Mouse (Mus musculus) stomach, postnatal 0 days (tissue): ENCODE data around the gene Myo5c. TPM values are rescaled to one million over a fixed set of nuclear protein-coding genes. Genes with fewer than 3 reads are reported as not detected.

Experiments
- ATAC-seq: fragments of 200-750 bp; cut with Nextera tagmentation; 2 replicates; pipeline ENCODE4 v1.8.0; 2017; ENCODE audit not compliant: low FRiP score, low TSS enrichment
- DNase-seq: peaks from one replicate; pipeline ENCODE4 v3.0.0-alpha.2; 2016; ENCODE audit warnings: low spot score
- H3K27ac ChIP-seq: fragments of 300-500 bp; sonication (generic); replicated peaks from 2 replicates; pipeline ENCODE4 v1.5.1; 2014; ENCODE audit warnings: mild to moderate bottlenecking, control low read depth
- H3K27me3 ChIP-seq: fragments of 300-500 bp; sonication (generic); 2 replicates; pipeline ENCODE4 v1.6.1; 2014; ENCODE audit warnings: low read length; ENCODE audit not compliant: control insufficient read depth, insufficient read depth
- H3K36me3 ChIP-seq: fragments of 300-500 bp; sonication (generic); 2 replicates; pipeline ENCODE4 v1.6.1; 2014; ENCODE audit warnings: low read length, mixed read lengths; ENCODE audit not compliant: control insufficient read depth, insufficient read depth
- H3K4me1 ChIP-seq: fragments of 300-500 bp; sonication (generic); replicated peaks from 2 replicates; pipeline ENCODE4 v1.6.1; 2014; ENCODE audit warnings: antibody characterized with exemption; ENCODE audit not compliant: control insufficient read depth, insufficient read depth
- H3K4me2 ChIP-seq: fragments of 300-500 bp; sonication (generic); replicated peaks from 2 replicates; pipeline ENCODE4 v1.6.1; 2014; ENCODE audit warnings: low read depth, mild to moderate bottlenecking, control low read depth, moderate library complexity
- H3K4me3 ChIP-seq: fragments of 300-500 bp; sonication (generic); 2 replicates; pipeline ENCODE4 v1.5.1; 2014; ENCODE audit warnings: low read depth, low read length, control low read depth
- H3K9ac ChIP-seq: fragments of 300-500 bp; sonication (generic); 2 replicates; pipeline ENCODE4 v1.6.1; 2014; ENCODE audit warnings: mild to moderate bottlenecking, low read length, control low read depth, mixed read lengths
- H3K9me3 ChIP-seq: fragments of 300-500 bp; sonication (generic); 2 replicates; pipeline ENCODE4 v1.6.1; 2016; ENCODE audit warnings: low read length; ENCODE audit not compliant: control insufficient read depth
- CTCF ChIP-seq: IDR thresholded peaks from 2 replicates; pipeline ENCODE4 v1.5.1; 2016; ENCODE audit warnings: antibody characterized with exemption, low read depth, mild to moderate bottlenecking, moderate library complexity
- EP300 ChIP-seq: optimal IDR thresholded peaks from 2 replicates; pipeline ENCODE3; 2016; ENCODE audit warnings: antibody characterized with exemption
- WGBS: fragments of 180-500 bp; shearing (Covaris S2); extraction: QIAGEN DNeasy Blood & Tissue Kit; methylation state at CpG from one replicate; pipeline ENCODE4 v1.1.7; 2014; 5-methylcytosine and 5-hydroxymethylcytosine counted together
- polyA plus RNA-seq: library from polyadenylated mRNA; unstranded; fragments of >200 nt; fragmentation: Nextera tagmentation; extraction: Ambion mirVana; gene quantifications from 2 replicates; pipeline ENCODE4 v1.2.1, GENCODE M21; 2015

Gene Myo5c
- polyA plus RNA-seq, 1 experiment from 2014 or later = 11.4 TPM

DNA sequence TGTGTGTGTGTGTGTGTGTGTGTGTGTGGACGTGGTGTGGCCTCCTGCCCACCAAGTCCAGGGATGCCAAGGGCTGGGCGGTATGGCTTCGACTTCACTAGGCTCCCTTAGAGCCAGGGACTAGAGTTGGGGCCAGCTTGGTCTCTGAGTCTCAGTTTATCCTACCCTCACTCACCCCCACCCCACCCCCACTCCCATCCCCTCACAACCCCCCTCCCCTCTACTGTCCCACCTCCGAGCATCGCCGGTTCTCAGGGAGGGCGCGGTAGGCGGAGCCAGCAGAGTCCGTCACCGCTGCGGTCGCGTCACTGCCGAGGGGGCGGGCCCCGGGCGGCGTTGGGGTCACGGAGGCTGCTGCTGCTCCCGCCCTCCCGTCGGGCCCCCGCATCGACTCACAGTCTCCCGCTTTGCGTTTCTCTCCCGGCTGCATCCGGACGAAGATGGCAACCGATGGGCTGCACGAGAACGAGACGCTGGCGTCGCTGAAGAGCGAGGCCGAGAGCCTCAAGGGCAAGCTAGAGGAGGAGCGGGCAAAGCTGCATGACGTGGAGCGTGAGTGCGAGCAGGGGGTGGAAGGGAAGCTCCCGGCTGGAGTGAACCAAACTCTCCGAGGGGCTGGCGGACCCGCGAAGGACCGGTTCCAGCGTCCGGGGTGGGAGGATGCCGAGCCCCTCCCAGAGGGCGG lies 82.2 kb downstream of the Myo5c start:
- H3K9ac ChIP-seq = peak overlapping the region; percentile 70
- 1% methylated on average over 52 of the region's 52 CpGs for WGBS
- H3K4me3 ChIP-seq = peak overlapping the region; percentile 69
- no peaks in the 10 kb centered on the region for H3K27me3 ChIP-seq
- DNase-seq (peak; percentile 82), ATAC-seq (peak; percentile 68)
- H3K4me2 ChIP-seq = peak overlapping the region; percentile 76
- H3K4me1 ChIP-seq = no peaks in the 10 kb centered on the region
- H3K9me3 ChIP-seq = no peaks in the 10 kb centered on the region
- H3K27ac ChIP-seq = peak overlapping the region; percentile 84
- H3K36me3 ChIP-seq = no peaks in the 10 kb centered on the region
- TF ChIP-seq EP300 (no peak), CTCF (peak; percentile 31; the same call in 1 of the 2 replicates)

DNA sequence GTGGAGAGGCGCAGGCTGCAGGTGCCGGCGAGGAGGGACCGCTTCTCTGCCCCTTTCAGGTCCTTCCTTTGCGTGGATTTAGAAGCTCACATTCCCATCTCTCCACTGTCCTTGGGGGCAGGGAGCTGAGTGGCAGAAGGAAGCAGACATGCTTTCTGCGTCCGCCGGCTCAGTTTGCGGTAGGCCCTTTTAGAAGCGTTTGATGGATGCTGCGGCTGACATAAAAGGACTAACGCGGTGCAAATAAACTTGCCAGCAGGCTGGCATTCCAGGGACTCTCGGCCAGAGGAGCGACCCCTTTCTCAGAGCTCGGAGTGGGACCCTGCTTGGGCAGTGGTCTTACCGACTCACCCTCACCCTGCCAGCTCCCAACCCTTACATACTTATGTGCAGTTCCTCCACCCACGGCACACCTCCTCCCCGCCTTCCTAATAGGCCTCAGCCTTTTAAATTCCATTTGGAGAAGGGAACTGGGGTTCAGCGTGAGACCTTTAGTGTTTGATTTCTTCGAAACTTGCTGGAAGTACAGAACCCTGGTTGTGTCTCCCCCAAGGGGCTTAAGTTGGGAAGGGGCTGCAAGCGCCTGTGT lies 82.8 kb downstream of the Myo5c start:
- Histone ChIP-seq H3K9me3 (no peaks in the 10 kb centered on the region), H3K4me1 (no peaks in the 10 kb centered on the region), H3K27me3 (no peaks in the 10 kb centered on the region), H3K27ac (peak overlapping the region; percentile 84), H3K4me2 (peak overlapping the region; percentile 76), H3K4me3 (peak overlapping the region; percentile 69), H3K9ac (peak overlapping the region; percentile 70), H3K36me3 (no peaks in the 10 kb centered on the region)
- TF ChIP-seq EP300 = no peak
- no peak for ATAC-seq
- 4% methylated on average over 22 of the region's 22 CpGs for WGBS
- no peak for DNase-seq

DNA sequence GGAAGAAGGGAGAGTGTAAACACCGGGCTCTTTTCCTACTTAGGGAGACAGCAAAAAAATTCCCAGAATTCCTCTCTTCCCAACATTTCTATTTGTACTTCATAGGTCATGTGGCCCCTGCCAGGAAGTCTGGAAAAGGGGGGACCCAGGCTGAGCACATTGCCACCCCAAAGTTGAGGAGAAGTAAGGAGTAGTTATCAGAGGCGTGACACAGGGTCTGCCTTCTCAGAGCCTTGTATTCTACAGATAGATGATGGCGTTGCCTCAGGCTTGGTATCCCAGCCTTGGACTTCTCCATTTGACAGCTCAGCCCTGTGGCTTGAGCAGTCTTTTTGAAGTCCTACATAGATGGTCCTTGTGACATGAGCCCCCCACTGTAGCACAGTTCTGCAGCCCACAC lies 83.4 kb downstream of the Myo5c start:
- Histone ChIP-seq H3K27ac (no peak overlapping the region), H3K36me3 (no peaks in the 10 kb centered on the region), H3K4me2 (peak overlapping the region; percentile 76; the same call in 1 of the 2 replicates), H3K9ac (no peak overlapping the region), H3K4me3 (no peak overlapping the region; the same call in 1 of the 2 replicates), H3K27me3 (no peaks in the 10 kb centered on the region), H3K9me3 (no peaks in the 10 kb centered on the region), H3K4me1 (no peaks in the 10 kb centered on the region)
- WGBS = 71% methylated on average over 3 of the region's 3 CpGs
- no peak for ATAC-seq
- no peak for DNase-seq
- TF ChIP-seq EP300 = no peak
- TF ChIP-seq CTCF = no peak

DNA sequence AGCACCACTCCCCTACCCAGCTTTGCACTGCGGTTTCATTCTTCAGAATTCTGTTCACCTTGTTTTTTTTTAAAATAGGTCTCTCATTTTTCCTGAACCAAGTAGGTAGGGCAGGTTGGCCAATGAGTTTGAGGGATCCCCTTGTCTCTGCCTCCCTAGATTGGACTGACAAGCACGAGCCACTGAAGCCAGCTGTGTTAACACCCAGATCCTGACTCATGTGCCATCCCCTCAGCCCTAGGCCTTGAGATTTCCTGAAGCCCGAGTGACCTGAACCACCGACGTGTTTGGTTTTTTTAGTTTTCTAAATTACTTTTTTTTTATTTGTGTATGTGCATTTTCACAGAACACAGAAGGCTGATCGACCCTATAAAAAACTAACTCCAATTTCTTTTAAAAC lies 85.0 kb downstream of the Myo5c start:
- no peak for DNase-seq
- no peaks in the 10 kb centered on the region for H3K4me1 ChIP-seq
- H3K27ac ChIP-seq = no peak overlapping the region
- no peak for ATAC-seq
- H3K36me3 ChIP-seq = no peaks in the 10 kb centered on the region
- H3K9ac ChIP-seq = no peak overlapping the region
- no peaks in the 10 kb centered on the region for H3K27me3 ChIP-seq
- TF ChIP-seq EP300 (no peak), CTCF (no peak)
- H3K4me2 ChIP-seq = no peak overlapping the region
- H3K4me3 ChIP-seq = no peak overlapping the region
- WGBS = 90% methylated on average over 6 of the region's 6 CpGs
- H3K9me3 ChIP-seq = no peaks in the 10 kb centered on the region

DNA sequence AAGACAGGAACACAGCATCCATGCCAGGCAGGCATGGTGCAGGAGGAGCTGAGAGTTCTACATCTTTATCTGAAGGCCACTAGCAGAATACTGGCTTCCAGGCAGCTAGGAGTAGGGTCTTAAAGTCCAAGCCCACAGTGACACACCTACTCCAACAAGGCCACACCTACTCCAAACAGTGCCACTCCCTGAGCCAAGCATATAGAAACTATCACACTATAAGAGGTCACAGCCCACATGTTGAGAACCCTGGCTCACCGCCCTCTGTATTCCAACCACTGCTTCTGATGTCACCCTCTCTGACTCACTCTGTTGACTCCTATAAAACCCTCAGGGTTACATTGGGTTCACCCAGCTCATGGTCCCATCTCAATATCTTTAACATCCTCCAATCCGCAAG lies 86.4 kb downstream of the Myo5c start:
- no peak overlapping the region for H3K4me2 ChIP-seq
- ATAC-seq (peak; percentile 90), DNase-seq (peak; percentile 63)
- no peaks in the 10 kb centered on the region for H3K4me1 ChIP-seq
- H3K9ac ChIP-seq = no peak overlapping the region
- H3K9me3 ChIP-seq = no peaks in the 10 kb centered on the region
- no peak for TF ChIP-seq CTCF
- no peak for TF ChIP-seq EP300
- no peaks in the 10 kb centered on the region for H3K36me3 ChIP-seq
- H3K27ac ChIP-seq = no peak overlapping the region
- 78% methylated on average over 2 of the region's 2 CpGs for WGBS
- no peak overlapping the region for H3K4me3 ChIP-seq
- no peaks in the 10 kb centered on the region for H3K27me3 ChIP-seq

DNA sequence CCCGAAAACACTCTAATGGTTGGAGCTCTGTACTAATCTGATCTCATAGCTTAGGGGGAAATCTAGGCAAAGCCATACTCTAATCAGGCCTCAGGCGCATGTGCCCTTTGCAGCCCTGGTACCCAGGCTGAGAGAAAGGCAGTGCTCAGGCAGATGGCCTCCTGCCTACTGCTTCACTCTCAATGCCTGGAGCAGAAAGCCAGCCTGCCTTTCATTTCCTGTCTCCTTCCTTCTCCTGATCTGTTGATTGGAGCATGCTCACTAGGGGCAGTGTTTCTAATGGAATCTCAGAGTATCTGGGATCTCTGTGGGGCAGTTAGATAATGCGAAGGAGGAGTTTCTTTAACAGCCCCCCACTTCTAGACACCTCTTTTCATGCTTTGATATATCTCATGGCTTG lies 87.5 kb downstream of the Myo5c start:
- Histone ChIP-seq H3K4me3 (no peak overlapping the region), H3K27me3 (no peaks in the 10 kb centered on the region), H3K4me1 (no peaks in the 10 kb centered on the region), H3K9ac (no peak overlapping the region), H3K36me3 (no peaks in the 10 kb centered on the region), H3K9me3 (no peaks in the 10 kb centered on the region), H3K27ac (no peak overlapping the region), H3K4me2 (no peak overlapping the region)
- ATAC-seq (no peak), DNase-seq (no peak)
- TF ChIP-seq CTCF (peak; percentile 47), EP300 (no peak)
- 61% methylated on average over 3 of the region's 3 CpGs for WGBS
